Mouse (Mus musculus): ENCODE results near the gene Ubap2. TPM values are rescaled to one million over a fixed set of nuclear protein-coding genes. Genes with fewer than 3 reads are reported as not detected.

The Ubap2 gene
- polyA plus RNA-seq, 1 experiment: 65.9 TPM

DNA sequence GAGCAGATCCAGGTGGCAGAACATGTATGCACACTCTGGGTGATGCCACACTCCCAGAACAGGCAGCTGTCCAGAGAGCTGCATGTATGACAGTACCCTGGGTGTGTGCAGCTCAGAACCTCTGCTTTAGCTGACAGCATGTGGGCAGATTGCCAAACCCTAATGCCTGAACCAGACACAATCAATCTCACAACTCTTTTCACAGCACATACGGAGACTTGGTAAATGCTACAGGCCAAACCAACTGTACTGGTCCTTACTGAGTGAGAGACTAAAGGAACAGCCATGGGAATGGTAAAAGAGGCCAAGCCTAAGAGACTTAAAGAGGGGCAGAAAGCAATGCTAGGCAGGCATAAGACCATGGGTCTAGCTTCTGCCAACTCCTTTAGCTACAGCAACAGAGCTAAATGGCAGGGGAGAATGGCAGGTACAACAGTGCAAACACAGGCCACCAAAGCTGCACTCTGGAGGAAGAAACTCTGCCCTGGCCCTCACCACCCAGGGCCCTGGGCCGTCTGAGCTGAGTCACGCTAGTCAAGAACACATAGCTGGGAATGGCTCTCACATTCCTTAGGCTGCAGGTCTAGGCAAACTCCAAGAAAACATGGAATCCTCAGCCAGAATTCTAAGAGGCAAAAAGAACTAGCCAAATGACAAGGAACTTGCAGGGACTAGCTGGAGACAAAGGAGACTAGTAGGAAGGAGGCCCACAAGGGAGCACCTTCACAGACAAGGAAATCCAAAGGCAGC is 77.9 kb downstream of the Ubap2 start:
- TF ChIP-seq POLR2A (IDR thresholded peaks at IDR 0.05; ENCODE audit: borderline replicate concordance, extremely low read depth, insufficient read depth, insufficient read length, poor library complexity, severe bottlenecking): no peak
- no peak for TF ChIP-seq CTCF (IDR thresholded peaks at IDR 0.05; ENCODE audit: borderline replicate concordance, extremely low read depth, insufficient read depth, insufficient read length)
- peak; percentile 81 for DNase-seq (ENCODE audit: low read depth)

DNA sequence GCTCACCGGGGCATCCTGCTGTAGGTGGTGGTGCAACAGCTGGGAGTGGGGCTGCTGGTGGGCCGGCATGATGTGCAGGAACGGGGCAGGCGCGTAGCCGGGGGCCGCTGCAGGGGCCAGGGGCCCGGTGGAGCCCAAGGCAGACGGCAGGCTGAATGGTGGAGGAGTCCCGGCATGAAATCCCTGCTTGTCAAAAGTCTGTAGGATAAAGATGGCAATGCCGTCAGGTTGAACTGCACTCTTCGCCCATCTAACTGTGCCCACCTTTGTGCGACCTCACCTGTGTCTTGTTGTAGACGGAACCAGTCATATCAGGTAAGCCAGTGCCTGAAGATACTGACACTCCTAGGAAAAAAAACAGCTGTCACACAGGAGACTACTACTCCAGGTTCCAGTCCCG is 79.6 kb downstream of the Ubap2 start:
- TF ChIP-seq CTCF (IDR thresholded peaks at IDR 0.05; ENCODE audit: borderline replicate concordance, extremely low read depth, insufficient read depth, insufficient read length) (no peak), POLR2A (IDR thresholded peaks at IDR 0.05; ENCODE audit: borderline replicate concordance, extremely low read depth, insufficient read depth, insufficient read length, poor library complexity, severe bottlenecking) (no peak)

GRCm38 (mm10) chr4:41192544-41193512 is 82.1 kb downstream of the Ubap2 start:
- no peak for DNase-seq (ENCODE audit: low read depth)
- no peak for TF ChIP-seq CTCF (IDR thresholded peaks at IDR 0.05; ENCODE audit: borderline replicate concordance, extremely low read depth, insufficient read depth, insufficient read length)

More for the DNA sequence above, 79.6 kb downstream of the Ubap2 start:
- DNase-seq (ENCODE audit: low read depth): no peak

- no peak for DNase-seq (ENCODE audit: low read depth)
- TF ChIP-seq POLR2A (IDR thresholded peaks at IDR 0.05; ENCODE audit: borderline replicate concordance, extremely low read depth, insufficient read depth, insufficient read length, poor library complexity, severe bottlenecking) (no peak), CTCF (IDR thresholded peaks at IDR 0.05; ENCODE audit: borderline replicate concordance, extremely low read depth, insufficient read depth, insufficient read length) (no peak)
Observed at GRCm38 (mm10) chr4:41189809-41190208, 85.1 kb downstream of the Ubap2 start.

GRCm38 (mm10) chr4:41179825-41180725 is 94.9 kb downstream of the Ubap2 start:
- DNase-seq (ENCODE audit: low read depth): no peak
- no peak for TF ChIP-seq CTCF (IDR thresholded peaks at IDR 0.05; ENCODE audit: borderline replicate concordance, extremely low read depth, insufficient read depth, insufficient read length)
- TF ChIP-seq POLR2A (IDR thresholded peaks at IDR 0.05; ENCODE audit: borderline replicate concordance, extremely low read depth, insufficient read depth, insufficient read length, poor library complexity, severe bottlenecking): no peak

DNA sequence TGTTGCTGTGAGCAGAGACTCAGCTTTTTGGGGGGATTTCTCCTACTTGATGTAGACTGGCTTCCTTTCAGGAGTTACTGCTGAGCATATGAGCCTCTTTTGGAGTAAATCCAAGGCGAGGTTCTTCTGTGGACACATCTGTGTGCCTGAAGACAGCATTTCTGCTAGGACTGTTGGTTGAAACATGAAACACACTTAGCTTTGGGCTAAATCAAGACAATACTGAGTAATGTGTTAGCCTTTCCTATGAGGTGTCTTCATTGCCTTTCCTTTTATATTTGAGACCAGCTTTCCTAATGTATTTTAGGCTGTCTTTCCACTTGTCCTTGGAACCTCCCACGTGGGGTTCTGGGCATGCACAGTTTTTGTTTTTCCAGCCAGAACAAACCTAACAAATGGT is 100.3 kb downstream of the Ubap2 start:
- no peak for TF ChIP-seq CTCF (IDR thresholded peaks at IDR 0.05; ENCODE audit: borderline replicate concordance, extremely low read depth, insufficient read depth, insufficient read length)
- no peak for TF ChIP-seq POLR2A (IDR thresholded peaks at IDR 0.05; ENCODE audit: borderline replicate concordance, extremely low read depth, insufficient read depth, insufficient read length, poor library complexity, severe bottlenecking)

GRCm38 (mm10) chr4:41170970-41171369 is 104.0 kb downstream of the Ubap2 start:
- TF ChIP-seq POLR2A (IDR thresholded peaks at IDR 0.05; ENCODE audit: borderline replicate concordance, extremely low read depth, insufficient read depth, insufficient read length, poor library complexity, severe bottlenecking): no peak
- TF ChIP-seq CTCF (IDR thresholded peaks at IDR 0.05; ENCODE audit: borderline replicate concordance, extremely low read depth, insufficient read depth, insufficient read length): 0 out of 2 replicates have a peak, but pooled peaks have one; percentile 1

More for the DNA sequence above, 100.3 kb downstream of the Ubap2 start:
- no peak for DNase-seq (ENCODE audit: low read depth)

GRCm38 (mm10) chr4:41165693-41166475 is 109.1 kb downstream of the Ubap2 start:
- TF ChIP-seq CTCF (IDR thresholded peaks at IDR 0.05; ENCODE audit: borderline replicate concordance, extremely low read depth, insufficient read depth, insufficient read length) (peak; percentile 64; the same call in 1 of the 2 replicates), POLR2A (IDR thresholded peaks at IDR 0.05; ENCODE audit: borderline replicate concordance, extremely low read depth, insufficient read depth, insufficient read length, poor library complexity, severe bottlenecking) (no peak)
- DNase-seq (ENCODE audit: low read depth): peak; percentile 91

More at GRCm38 (mm10) chr4:41170970-41171369, 104.0 kb downstream of the Ubap2 start:
- DNase-seq (ENCODE audit: low read depth): no peak

GRCm38 (mm10) chr4:41164974-41165373 is 110.0 kb downstream of the Ubap2 start:
- peak; percentile 35 for DNase-seq (ENCODE audit: low read depth)
- TF ChIP-seq CTCF (IDR thresholded peaks at IDR 0.05; ENCODE audit: borderline replicate concordance, extremely low read depth, insufficient read depth, insufficient read length): no peak
- no peak for TF ChIP-seq POLR2A (IDR thresholded peaks at IDR 0.05; ENCODE audit: borderline replicate concordance, extremely low read depth, insufficient read depth, insufficient read length, poor library complexity, severe bottlenecking)

DNA sequence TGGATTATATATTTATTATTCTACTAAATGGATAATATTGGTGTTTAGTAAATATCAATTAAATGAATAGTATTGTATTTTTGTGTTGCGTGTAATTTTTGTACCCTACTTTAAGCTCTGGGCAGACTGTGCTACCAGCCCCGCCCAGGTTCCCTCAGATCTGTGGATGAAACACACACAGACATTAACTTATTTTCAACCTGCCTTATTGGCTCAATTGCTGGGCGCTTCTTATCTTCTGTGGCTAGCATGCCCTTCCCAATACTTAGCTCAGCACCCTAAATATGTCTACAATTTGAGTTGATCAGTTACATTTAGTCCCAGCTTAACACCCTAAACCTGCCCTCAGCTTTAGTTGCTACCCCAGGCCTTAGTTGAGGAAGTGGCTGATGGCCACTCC is 113.7 kb downstream of the Ubap2 start:
- TF ChIP-seq POLR2A (IDR thresholded peaks at IDR 0.05; ENCODE audit: borderline replicate concordance, extremely low read depth, insufficient read depth, insufficient read length, poor library complexity, severe bottlenecking): no peak
- no peak for TF ChIP-seq CTCF (IDR thresholded peaks at IDR 0.05; ENCODE audit: borderline replicate concordance, extremely low read depth, insufficient read depth, insufficient read length)
- no peak for DNase-seq (ENCODE audit: low read depth)

Data from brain, embryonic 14.5 days (tissue).